Mouse (Mus musculus) embryonic stem cell, embryonic (primary cell): ENCODE results near the gene Celf6.

ENCODE experiments used
- CTCF ChIA-PET, 4 experiments: fragments of 300-600 bp in 2 of 4; fragments of 350-600 bp in 2 of 4; sonication (Branson Sonifier 250); formaldehyde crosslinking; loops; one replicate each; lab custom pipeline; 2022; ENCODE audit warnings: inconsistent platforms in 2 of 4; lab: Charles Lee
- POLR2A ChIA-PET, 4 experiments: fragments of 300-600 bp in 2 of 4; fragments of 350-600 bp in 2 of 4; sonication (Branson Sonifier 250); formaldehyde crosslinking; loops; one replicate each; lab custom pipeline; 2022; ENCODE audit warnings: antibody characterized with exemption in 4 of 4, inconsistent platforms in 1 of 4; lab: Charles Lee

The Celf6 gene

DNA sequence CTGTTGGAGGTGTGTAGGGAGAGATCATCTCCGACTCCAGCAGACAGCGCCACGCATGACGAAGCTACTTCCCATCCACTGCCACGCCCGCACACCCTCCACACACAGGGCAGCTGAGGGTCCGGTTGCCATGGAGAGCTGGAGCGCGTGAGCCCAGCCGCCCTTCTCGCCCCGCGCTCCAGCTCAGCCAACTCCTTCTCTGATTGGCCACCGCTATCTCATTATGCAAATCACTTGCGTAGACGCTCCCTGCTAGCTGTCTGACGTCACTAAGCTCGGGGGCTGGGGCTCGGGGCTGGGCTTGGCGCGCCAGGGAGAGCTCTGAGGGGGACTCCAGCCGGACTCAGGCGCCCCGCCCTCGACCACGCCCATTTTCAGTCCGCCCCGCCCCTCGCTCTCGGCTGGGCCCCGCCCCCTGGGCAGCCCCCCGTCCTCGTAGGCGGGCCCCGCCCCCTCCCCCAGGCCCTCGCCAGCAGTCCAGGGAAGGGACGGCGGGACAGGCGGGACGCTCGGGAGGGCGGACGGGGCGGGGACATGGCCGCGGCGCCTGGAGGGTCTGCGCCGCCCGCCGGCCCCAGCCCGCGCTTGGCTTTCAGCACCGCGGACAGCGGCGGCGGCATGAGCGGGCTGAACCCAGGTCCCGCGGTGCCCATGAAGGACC, at the start of gene Celf6:
Celf6 (plus strand) TSS at position 74 of the 661 bp plus-strand sequence.
- POLR2A ChIA-PET: interaction anchor here (0.5 to 4.3 kb wide), 60 partner anchors 8 to 996 kb away, joined by 3 to 80 read pairs (median 5); partner anchors contain the start of genes Adpgk (in 3 of the 4), Pkm (in 3 of the 4), Gramd2 (in 2 of the 4) and Hexa (in 2 of the 4)
- CTCF ChIA-PET: interaction anchor here (0.6 to 1.9 kb wide), 16 partner anchors 8 to 381 kb away, joined by 3 to 11 read pairs (median 4); partner anchors contain the start of gene Pkm (in 1 of the 4)

DNA sequence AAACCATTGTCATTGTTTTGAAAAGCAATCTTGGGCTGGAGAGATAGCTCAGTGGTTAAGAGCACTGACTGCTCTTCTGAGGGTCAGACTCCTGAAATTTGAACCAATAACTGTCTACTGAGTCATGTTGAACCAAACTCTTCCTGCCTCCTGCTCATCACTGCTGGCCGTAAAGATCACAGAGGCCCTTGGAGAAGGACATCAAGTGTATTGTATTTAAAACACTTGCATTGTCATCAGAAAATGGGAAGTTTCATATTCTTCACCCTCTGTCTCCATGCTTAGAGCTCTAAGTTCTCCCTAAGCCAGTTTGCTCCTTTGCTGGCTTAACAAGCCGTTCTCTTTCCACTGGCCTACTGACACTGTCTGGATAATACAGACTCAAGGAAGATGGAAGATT, 49.4 kb upstream of the Celf6 start:
- ChIA-PET CTCF (no interaction called here), POLR2A (interaction anchor here in 3 of 4 experiments (0.6 to 3.5 kb wide), 7 partner anchors 11 to 129 kb away, joined by 3 to 15 read pairs (median 3); partner anchors contain the start of genes Hexa (in 1 of the 3), Pkm (in 1 of the 3) and Tmem202 (in 1 of the 3))

DNA sequence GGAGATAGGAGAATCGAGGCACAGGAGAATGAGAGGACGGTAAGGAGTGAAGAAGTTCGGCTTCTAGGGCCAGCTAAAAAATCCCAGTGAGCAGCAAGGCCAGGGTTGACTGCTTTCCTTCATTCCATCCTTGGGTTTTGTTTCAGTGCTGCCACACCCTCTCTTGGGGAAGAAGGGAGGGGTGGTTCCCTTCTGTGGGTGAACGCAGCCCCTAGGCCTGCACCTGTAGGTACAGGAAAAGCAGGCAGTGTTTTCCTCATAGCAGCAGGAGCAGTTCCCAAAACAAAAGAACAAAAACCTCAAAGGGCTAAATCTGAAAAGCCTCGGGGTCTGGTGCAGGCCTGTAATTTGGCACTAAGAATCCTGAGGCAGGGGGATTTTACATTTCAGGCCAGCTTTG, 46.1 kb upstream of the Celf6 start:
- ChIA-PET CTCF (interaction anchor here in 2 of 4 experiments (0.6 to 1.4 kb wide), 7 partner anchors 14 to 1220 kb away, joined by 3 to 6 read pairs (median 4); no protein-coding TSS in a partner anchor), POLR2A (interaction anchor here in 3 of 4 experiments (0.6 to 4.6 kb wide), 24 partner anchors 8 to 493 kb away, joined by 3 to 38 read pairs (median 4); partner anchors contain the start of genes Hexa (in 3 of the 3), Tmem202 (in 3 of the 3), Adpgk (in 1 of the 3) and Arih1 (in 1 of the 3))

DNA sequence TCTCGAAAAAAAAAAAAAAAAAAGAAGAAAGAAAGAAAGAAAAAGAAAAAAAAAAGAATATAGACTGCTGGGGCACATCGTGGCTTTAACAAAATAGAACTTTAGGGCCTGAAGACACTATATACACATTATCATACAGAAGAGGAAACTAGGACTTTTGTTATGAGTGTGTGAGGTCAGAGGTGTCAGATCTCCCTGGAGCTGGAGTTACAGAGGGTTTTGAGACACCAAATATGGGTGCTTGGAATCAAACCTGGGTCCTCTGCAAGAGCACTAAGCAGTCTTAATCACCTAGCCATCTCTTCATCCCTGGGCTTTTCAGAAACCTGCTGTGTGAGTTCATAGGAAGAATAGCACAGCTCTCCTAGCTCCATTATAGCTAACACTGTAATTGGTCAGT, 44.3 kb upstream of the Celf6 start:
- POLR2A ChIA-PET: interaction anchor here in 3 of 4 experiments (0.9 to 4.6 kb wide), 8 partner anchors 7 to 123 kb away, joined by 3 to 38 read pairs (median 4); partner anchors contain the start of genes Pkm (in 2 of the 3), Hexa (in 1 of the 3) and Tmem202 (in 1 of the 3)
- CTCF ChIA-PET: interaction anchor here in 2 of 4 experiments (0.6 to 0.7 kb wide), 2 partner anchors 696 to 1809 kb away, joined by 4 to 5 read pairs; no protein-coding TSS in a partner anchor

DNA sequence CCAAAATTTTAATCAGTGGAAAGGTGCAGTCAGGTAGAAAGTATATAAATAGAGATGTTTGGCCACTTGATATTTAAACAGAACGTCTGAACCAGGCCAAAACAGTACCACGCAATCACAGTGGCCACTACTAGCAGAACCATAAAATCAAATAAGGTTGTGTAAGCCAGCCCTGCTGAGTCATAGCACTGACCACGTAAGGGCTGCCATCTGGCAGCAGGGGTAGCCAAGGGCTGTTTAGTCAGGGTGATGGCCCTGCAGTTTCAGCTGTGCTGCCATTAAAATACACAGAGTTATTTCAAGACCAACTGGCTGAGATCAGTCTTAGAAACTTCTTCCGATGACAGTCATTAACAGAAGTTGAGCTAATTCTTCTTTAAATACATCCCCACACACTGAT, 43.8 kb upstream of the Celf6 start:
- ChIA-PET POLR2A (interaction anchor here in 1 of 4 experiments (1.1 to 1.8 kb wide), 4 partner anchors 10 to 15 kb away, joined by 3 to 10 read pairs (median 4); no protein-coding TSS in a partner anchor), CTCF (interaction anchor here in 1 of 4 experiments (0.7 kb wide), 1 partner anchor 1808 kb away, joined by 4 read pairs; no protein-coding TSS in a partner anchor)

DNA sequence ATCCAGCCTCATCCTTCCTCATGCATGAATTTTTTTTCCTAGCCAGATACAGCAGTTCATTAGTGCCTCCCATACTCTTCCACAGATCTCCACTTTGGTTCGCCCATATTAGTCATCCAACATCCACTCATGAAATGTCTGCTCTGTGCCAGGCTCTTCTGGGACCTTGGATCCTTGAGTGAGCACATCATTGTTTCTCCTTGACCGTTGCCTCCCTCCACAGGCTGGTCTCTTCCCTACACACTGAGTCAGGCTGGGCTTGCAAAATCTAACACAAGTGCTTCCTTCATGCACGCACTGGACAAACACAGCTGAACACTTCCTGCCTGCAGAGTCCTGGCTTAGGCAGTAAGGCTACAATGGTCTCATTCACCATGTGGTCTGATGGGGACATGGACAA, 40.1 kb upstream of the Celf6 start:
- ChIA-PET CTCF (interaction anchor here in 1 of 4 experiments (0.7 kb wide), 1 partner anchor 13 kb away, joined by 3 read pairs; no protein-coding TSS in a partner anchor), POLR2A (interaction anchor here in 2 of 4 experiments (4.0 to 5.2 kb wide), 2 partner anchors 11 to 12 kb away, joined by 45 to 66 read pairs; no protein-coding TSS in a partner anchor)

DNA sequence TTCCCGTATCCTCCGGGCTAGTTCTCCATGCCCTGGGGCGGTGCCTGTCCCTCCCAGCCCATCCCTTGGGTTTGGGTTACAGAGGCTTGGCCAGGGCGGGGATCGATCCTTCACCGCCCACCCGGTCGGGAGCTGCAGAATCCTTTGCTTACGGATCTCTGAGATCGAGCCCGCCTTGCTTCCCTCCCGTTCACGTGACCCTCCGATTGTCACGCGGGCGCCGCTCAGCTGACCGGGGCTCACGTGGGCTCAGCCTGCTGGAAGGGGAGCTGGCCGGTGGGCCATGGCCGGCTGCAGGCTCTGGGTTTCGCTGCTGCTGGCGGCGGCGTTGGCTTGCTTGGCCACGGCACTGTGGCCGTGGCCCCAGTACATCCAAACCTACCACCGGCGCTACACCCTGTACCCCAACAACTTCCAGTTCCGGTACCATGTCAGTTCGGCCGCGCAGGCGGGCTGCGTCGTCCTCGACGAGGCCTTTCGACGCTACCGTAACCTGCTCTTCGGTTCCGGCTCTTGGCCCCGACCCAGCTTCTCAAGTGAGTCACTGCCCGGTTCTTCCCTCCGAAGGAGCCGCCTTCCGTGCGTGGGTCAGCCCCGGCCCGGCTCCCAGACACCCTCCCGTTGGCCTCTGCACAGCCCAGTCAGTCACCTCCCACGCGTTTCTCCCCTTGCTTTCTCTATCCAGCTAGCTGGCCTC, 38.1 kb upstream of the Celf6 start, which contains the start of the genes Hexa and Tmem202:
Hexa (plus strand) TSS at position 100 of the 697 bp plus-strand sequence.
Tmem202 (minus strand) TSS at position 407 of the 697 bp plus-strand sequence.
- CTCF ChIA-PET: interaction anchor here in 3 of 4 experiments (0.6 to 1.8 kb wide), 5 partner anchors 10 to 191 kb away, joined by 3 to 5 read pairs (median 3); no protein-coding TSS in a partner anchor

DNA sequence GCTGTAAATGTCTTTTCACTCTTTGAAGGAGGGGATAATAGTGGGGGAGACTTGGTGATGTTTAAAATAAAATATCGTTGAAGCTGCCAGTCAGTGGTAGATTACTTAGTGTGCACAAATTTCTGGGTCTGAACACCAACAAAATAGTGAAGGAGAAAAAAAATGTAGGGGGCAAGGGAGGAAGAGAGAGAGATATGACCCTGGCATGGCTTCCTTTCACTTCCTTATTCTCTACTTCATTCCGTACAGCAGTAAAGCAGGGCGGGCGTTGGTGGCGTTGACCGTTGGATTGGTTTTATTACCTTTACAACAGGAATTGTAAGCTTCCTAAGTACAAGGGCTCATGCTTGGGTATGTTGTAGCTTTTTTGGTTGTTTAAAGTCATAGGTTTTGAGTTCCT, 36.1 kb upstream of the Celf6 start:
- ChIA-PET CTCF (no interaction called here), POLR2A (interaction anchor here in 2 of 4 experiments (0.7 to 6.1 kb wide), 14 partner anchors 7 to 226 kb away, joined by 3 to 66 read pairs (median 5); partner anchors contain the start of genes Pkm (in 2 of the 2) and Celf6 (in 1 of the 2))

More for the DNA sequence above, 38.1 kb upstream of the Celf6 start, which contains the start of the genes Hexa and Tmem202:
- POLR2A ChIA-PET: interaction anchor here (0.5 to 6.1 kb wide), 58 partner anchors 8 to 956 kb away, joined by 3 to 66 read pairs (median 5); partner anchors contain the start of genes Adpgk (in 3 of the 4), Pkm (in 3 of the 4), Celf6 (in 2 of the 4) and Arih1 (in 1 of the 4)

DNA sequence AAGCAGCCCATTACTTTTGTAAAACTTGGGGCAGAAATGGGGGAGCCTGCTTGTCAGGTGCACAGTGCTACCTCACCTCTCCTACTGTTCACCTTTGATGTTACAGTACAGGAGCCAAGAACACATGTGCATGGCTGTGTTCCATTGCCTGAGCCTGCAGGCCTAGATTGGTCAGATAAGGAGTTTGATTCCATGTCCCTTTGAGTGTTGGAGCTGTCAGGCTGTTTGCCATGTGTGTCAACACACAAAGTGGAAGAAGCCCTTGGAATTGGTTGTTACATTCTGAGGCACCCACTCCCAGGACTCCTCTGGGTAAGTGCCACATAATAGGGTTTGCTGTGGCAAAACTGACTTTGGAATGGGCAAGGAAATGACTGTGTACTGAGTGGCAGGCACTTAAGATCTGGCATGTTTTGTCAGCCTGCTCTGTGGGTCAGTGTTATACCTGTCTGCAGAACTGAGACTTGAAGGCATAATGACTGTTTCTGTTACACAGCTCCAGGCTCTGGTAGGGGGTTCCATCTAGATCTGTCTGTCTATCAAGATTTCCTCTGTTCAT, 34.9 kb upstream of the Celf6 start:
- ChIA-PET CTCF (no interaction called here), POLR2A (interaction anchor here in 2 of 4 experiments (0.9 to 6.1 kb wide), 7 partner anchors 10 to 113 kb away, joined by 3 to 41 read pairs (median 6); partner anchors contain the start of gene Pkm (in 2 of the 2))

DNA sequence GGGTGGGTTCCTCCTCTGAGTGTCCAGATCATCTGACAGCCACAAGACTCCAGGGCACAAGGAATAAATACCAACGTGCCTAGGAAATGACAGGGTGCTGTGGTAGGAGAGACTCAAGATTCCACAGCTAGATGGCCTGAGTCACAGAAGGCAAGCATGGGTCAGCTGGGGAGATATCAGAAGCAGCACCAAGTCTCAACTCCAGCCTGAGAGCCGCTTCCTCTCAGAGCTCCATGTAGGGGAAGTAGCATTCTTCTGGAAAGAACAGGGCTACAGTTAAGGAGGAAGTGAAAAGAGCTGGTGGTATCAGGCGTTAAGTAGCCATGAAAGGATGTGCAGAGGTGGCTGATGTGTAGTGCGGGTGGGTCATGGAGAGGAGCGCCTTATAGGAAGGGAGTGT, 33.0 kb upstream of the Celf6 start:
- CTCF ChIA-PET: no interaction called here
- POLR2A ChIA-PET: interaction anchor here in 3 of 4 experiments (0.6 to 2.0 kb wide), 10 partner anchors 10 to 253 kb away, joined by 3 to 10 read pairs (median 4); partner anchors contain the start of genes Pkm (in 2 of the 3) and Adpgk (in 1 of the 3)

DNA sequence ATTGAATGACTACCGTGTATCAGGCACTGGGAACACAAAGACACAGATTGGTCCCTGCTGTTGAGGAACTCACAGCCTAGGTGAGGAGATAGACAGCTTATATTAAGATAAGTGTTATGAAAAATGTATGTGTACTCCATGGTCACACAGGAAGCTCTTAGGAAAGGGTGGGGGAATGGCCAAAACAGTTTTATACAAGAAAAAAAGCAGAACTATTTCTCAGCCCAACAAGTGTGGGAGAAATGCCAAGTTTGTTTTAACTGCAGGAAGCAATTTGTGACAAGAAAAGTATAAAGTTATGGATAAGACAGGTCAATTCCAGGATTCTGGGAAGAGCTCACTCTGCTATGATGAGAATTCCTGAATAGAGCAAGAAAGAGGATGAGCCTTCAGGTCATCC, 29.8 kb upstream of the Celf6 start:
- POLR2A ChIA-PET: interaction anchor here in 2 of 4 experiments (0.9 to 5.3 kb wide), 12 partner anchors 8 to 257 kb away, joined by 3 to 45 read pairs (median 6); partner anchors contain the start of genes Adpgk (in 2 of the 2), Hexa (in 2 of the 2), Tmem202 (in 2 of the 2) and Pkm (in 1 of the 2)
- CTCF ChIA-PET: interaction anchor here in 1 of 4 experiments (0.5 kb wide), 1 partner anchor 516 kb away, joined by 3 read pairs; no protein-coding TSS in a partner anchor

DNA sequence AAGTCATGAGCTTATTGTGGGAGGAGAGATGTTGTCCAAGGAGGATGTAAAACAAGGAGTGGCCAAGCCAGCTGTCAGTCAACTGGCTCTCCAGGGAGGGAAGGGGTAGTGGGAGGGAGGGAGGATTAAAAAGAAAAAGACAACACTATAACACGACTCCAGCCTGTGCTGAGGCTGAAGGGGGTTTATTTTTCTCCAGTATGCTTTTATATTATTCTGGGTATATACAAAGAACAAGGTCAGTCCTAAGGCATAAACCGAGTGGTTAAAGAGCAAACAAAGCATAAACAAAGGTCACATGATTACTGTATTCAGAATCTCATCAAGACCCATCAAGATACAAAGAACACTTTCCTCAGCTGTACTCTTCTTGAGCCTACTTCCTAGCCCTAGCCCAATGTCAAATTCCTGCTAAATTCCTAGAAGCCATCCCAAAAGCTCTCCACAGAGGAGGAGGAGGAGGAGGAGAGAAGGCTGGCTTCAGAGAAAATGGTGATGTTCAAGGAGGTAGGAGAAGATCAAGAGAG, 28.7 kb upstream of the Celf6 start:
- ChIA-PET POLR2A (interaction anchor here (0.6 to 5.3 kb wide), 61 partner anchors 9 to 1480 kb away, joined by 3 to 66 read pairs (median 4); partner anchors contain the start of genes Hexa (in 4 of the 4), Tmem202 (in 4 of the 4), Adpgk (in 3 of the 4) and Celf6 (in 3 of the 4)), CTCF (interaction anchor here in 3 of 4 experiments (0.6 to 2.5 kb wide), 5 partner anchors 10 to 1324 kb away, joined by 3 to 8 read pairs (median 5); partner anchors contain the start of genes Celf6 (in 1 of the 3), Hexa (in 1 of the 3) and Tmem202 (in 1 of the 3))

DNA sequence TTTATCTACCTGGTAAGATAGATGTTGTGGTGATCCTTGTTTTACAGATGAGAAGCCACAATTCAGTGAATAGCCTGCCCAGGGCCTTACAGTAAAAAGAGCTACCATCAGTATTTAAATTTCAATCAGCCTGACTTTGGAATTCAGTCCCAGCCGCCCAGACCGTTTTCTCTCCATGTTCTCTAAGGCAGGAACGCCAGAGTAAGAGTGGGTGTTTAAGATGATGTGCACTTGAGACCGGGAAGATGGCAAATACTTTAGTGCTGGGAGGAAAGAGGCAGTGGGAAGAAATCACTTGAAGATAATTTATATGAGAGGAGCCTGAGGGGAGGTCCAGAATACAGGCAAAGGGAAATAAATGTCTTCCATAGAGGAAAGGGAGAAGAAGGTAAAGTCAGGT, 27.6 kb upstream of the Celf6 start:
- ChIA-PET POLR2A (interaction anchor here (0.6 to 5.3 kb wide), 33 partner anchors 10 to 1271 kb away, joined by 3 to 66 read pairs (median 4); partner anchors contain the start of genes Hexa (in 4 of the 4), Tmem202 (in 4 of the 4), Adpgk (in 3 of the 4) and Celf6 (in 3 of the 4)), CTCF (interaction anchor here in 2 of 4 experiments (0.9 to 2.5 kb wide), 3 partner anchors 11 to 28 kb away, joined by 3 to 7 read pairs (median 5); partner anchors contain the start of genes Celf6 (in 1 of the 2), Hexa (in 1 of the 2) and Tmem202 (in 1 of the 2))

DNA sequence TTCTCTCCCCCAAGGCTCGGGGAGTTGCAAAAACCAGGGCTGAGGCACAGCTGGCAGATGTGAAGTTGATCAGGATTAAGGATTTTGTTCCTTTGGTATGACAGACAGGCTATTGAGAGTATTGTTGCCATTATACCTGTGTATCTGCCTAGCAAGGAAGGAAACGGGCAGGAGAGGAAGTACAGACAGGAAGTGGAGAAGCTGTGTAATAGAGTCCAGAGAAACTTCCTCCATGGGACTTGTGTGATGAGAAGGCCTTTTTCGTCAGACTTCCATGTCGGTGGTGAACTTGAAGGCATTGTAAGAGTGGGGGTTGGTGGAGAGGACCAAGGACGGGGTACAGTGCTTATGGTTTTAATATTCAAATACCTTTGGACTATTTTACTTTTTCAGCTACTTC, 26.7 kb upstream of the Celf6 start:
- CTCF ChIA-PET: interaction anchor here in 2 of 4 experiments (0.5 to 0.6 kb wide), 2 partner anchors 13 to 42 kb away, joined by 3 to 4 read pairs; no protein-coding TSS in a partner anchor
- POLR2A ChIA-PET: interaction anchor here in 3 of 4 experiments (0.7 to 5.3 kb wide), 17 partner anchors 9 to 573 kb away, joined by 3 to 66 read pairs (median 9); partner anchors contain the start of genes Hexa (in 3 of the 3), Tmem202 (in 3 of the 3), Celf6 (in 2 of the 3) and Adpgk (in 1 of the 3)

DNA sequence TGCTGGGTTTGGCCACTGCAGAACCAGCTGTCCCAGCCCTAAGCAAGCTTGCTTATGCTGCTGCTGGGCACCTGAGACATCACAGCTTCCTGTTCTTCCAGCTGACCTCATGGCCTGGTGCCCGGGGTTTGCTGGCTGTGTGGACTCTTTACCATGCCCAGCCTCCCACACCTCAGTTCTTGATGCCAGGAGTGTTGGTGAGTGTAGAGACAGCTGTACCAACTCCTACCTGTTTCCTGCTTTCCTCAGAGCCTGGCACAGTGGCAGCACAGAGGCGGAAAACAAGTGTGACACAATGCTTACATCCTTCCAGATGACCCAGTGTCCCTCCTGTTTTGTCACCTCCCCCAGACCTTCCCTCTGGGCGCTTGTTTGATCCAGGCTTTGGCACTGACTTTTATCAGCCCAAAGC, 26.1 kb upstream of the Celf6 start:
- ChIA-PET CTCF (interaction anchor here in 1 of 4 experiments (0.6 kb wide), 1 partner anchor 41 kb away, joined by 4 read pairs; no protein-coding TSS in a partner anchor), POLR2A (interaction anchor here in 3 of 4 experiments (0.9 to 5.3 kb wide), 8 partner anchors 12 to 121 kb away, joined by 3 to 66 read pairs (median 8); partner anchors contain the start of genes Hexa (in 2 of the 3), Tmem202 (in 2 of the 3), Celf6 (in 1 of the 3) and Pkm (in 1 of the 3))
